Mouse (Mus musculus): ENCODE measurements at regions not wholly inside any gene's neighbourhood (a gene's known extent, or its start where the extent isn't known, plus 50 kb on each side); places are given as distances from the start of the nearest gene placed in this dataset.
"Not testable (repeated sequence)": the region's sequence is repeated elsewhere in the genome, so short reads cannot be mapped to it uniquely, and the experiment has no call there.

DNA sequence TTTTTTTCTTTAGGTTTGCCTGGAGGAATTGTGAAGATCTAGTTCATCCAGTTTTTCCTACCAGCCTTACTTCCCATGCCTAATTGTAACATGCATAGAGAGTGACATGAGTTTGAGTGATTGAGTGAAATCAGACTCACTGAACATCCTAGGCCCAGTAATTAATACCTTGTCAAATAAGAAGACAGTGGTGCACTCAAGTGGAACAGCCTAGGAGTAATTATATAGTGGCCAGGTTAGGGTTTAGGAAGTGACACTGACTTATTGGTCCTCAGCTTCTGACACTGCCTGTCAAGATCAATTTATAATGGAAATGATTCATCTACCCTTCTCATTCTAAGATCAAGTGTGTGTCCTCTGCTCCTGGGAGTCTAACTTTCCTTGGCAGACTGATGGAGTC, 250.8 kb downstream of the Tpbg start:
- DNase-seq (ENCODE audit: low spot score) = no peak

- no peak for DNase-seq (ENCODE audit: low spot score)
These were observed 253.3 kb downstream of the Tpbg start for GRCm38 (mm10) chr9:86095460-86095859.

DNA sequence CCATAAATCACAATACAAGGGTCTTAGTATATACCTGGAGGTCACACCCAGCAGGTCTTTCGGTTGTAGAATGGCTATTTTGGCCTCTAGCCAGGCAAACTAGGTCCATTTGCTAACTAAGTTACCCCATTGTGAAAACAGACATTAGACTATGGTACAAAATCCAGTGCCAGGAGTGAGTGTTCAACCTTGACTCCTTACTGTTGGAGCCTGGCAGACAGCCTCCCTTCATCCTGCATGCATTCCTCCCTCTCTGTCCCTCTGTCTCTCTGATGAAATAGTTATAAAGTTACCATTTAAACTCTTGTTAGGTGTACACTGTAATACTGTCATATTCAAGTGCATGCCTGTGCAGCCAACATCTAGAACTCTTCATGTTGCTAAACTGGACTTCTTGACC, 254.1 kb downstream of the Tpbg start:
- no peak for DNase-seq (ENCODE audit: low spot score)

DNA sequence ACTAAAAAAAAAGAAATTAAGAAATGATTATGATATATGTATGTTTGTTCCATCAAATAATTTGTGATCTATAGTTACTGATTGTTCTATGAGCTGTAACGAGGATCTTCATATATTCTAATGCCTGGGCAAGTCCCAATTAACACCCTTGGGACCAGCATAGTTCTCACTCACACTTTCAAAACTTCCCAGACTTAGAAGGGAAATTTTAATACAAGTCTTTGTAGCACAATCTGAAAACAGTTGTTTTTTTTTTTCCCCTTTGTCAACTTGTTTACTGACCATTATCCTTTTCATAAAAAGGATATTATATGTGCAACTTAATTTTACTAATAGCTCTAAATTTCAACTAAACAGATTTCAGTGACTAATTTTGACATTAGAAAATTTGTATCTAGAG, 257.1 kb downstream of the Tpbg start:
- no peak for DNase-seq (ENCODE audit: low spot score)

DNA sequence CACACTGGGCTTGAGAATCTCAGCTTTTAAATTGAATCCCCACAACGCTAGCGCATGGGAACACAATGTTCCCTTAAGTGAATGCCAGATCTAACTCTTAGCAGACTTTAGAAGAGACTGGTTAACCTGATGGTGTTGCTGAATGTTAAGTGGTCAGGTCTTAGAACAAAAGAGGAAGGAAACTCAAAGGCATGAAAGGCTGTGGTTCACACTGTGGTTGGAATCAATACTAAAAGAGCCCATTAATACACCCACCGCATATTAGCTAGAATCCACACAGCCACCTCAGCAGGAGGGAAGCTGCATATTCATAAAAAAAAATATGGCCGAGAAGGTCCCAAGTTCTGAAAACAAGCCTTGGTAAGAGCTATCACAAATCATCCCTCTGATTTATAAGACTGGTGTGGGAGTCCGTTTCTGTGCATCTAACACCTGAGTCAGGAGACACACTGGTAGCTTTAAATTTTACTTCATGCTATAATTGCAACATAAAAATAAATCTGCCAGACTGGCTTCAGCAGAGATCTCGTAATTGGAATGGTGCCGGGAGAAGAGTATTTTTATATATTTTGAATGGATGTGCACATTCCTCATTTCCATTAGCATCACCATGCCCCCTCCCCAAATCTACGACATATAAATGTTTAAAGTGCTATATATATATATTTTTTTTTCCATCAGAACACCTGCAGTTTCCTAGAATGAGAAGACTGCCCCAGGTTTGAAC, 259.3 kb downstream of the Tpbg start:
- no peak for DNase-seq (ENCODE audit: low spot score)

- no peak for DNase-seq (ENCODE audit: low spot score)
These were observed 261.4 kb downstream of the Tpbg start for GRCm38 (mm10) chr9:86103607-86104006.

DNA sequence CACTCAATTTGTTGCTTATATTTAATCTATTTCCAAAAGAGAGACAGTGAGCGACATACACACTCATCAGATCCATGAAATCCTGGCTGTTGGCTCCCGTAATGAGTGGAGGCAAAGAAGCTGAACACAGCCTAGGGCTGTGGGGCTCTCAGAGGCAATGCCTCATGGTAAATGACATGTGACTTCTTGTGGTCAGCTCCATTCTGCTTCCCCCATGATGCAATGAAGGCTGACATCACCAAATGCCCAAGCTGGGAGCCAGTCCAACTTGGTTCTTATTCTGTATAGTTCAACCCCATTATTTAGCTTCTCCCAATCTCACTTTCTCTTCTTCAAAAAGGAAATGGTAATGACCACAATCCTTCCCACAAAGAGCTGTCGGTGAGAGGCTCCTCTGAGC, 262.5 kb downstream of the Tpbg start:
- DNase-seq (ENCODE audit: low spot score) = no peak

- DNase-seq (ENCODE audit: low spot score) = no peak
These were observed 263.7 kb downstream of the Tpbg start for GRCm38 (mm10) chr9:86105851-86106250.

DNA sequence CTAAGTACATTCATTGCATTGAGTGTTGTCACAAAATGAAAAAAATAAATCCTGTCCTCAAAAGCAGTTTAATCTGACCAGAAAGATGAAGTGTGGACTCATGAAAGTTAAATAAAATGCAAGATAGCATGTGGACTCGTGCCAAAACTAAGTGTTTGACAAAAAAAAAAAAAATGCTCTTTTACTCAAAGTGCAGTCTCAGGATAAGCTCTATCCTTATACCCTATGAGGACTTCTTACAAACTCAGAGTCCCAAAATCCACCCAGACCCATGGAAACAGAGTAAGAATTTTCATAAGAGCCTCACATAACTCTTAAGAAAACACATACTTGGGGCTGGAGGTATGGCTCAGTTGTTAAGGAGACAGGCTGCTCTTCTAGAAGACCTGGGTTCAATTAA, 267.7 kb downstream of the Tpbg start:
- no peak for DNase-seq (ENCODE audit: low spot score)

- no peak for DNase-seq (ENCODE audit: low spot score)
These were observed 277.2 kb downstream of the Tpbg start for GRCm38 (mm10) chr9:86119370-86119769.

DNA sequence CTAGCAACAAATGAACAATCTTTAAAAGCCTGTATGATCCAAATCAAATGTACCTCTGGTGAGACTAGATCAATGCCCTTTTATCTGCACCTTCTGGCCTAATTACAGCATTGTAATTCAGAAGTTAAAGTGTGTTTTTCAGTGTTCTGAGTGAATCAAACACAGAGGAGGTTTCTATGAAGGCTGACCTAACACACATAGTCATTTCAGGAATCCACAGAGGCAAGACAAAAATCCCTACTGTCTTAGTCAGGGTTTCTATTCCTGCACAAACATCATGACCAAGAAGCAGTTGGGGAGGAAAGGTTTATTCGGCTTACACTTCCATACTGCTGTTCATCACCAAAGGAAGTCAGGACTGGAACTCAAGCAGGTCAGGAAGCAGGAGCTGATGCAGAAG, 293.4 kb downstream of the Tpbg start:
- DNase-seq (ENCODE audit: low spot score) = not testable (repeated sequence)

DNA sequence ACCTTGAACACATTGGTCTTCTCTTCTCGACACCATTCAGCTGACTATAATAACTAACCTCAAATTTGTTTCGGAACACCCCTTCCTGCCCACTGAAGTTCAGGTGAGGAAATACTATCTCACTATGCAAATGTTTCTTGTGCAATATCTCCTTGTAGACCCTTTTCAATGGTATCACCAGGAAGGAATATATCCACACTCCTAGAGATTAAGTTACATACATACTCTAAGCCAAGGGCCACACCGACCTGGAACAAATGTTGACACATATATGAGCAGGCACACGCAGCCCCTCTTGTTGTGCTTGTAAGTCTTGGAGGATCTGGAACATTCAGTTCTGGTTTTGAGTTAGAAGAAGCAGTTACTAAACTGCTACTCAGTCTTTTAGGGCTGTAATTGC, 303.7 kb downstream of the Tpbg start:
- no peak for DNase-seq (ENCODE audit: low spot score)

DNA sequence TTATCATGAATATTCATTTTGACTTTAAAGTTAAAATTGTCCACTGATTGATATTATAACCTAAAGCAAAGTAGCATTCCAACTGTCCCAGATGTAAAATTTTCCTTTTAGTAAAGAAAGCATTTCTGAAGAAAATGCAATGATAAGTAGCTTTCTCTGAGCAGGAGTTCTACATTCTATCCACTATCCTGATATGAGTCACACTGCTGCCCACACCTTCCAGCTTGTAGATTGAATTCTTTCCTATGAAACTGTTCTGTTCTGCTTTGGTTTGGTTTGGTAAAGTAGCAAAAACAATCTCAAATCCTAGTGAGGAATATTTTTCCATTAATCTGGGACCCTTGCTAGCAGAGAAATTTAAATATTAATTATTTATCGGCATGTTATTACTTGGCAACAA, 304.4 kb downstream of the Ube2cbp start:
- no peak for DNase-seq (ENCODE audit: low spot score)

DNA sequence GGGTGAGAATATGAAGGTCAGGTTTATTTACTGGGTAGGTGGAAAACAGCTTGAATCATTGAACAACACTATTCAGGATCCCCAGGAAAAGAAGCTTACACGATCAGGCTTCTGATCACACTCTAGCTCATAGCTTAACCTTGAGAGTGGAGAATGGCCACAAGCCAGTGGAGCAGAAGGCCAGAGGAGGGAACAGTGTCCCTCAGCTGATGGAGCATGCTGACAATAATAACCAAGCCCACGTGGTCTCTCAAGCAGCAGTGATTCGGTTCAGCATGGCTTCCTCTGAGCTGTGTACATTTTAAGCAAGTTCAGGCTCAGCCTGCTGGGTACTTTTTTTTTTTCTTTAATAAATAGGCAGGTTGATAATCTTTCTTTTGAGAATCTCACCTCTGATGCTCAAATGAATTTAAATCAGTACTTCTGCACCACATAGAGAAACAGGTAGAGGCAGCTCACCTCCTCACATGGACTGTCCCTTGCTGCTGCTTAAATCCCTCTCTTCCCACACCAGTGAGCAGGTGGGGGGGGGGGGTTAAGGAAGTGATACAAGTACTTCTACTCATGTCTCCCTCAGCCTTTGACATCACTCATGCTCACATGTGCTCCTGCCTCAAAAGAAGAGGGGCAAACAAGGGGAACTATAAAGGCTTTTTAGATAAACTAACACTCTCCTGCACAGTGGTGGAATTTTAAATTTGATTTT, 298.2 kb downstream of the Ube2cbp start:
- DNase-seq (ENCODE audit: low spot score) = no peak

GRCm38 (mm10) chr9:86170756-86171155, 294.0 kb downstream of the Ube2cbp start:
- no peak for DNase-seq (ENCODE audit: low spot score)

DNA sequence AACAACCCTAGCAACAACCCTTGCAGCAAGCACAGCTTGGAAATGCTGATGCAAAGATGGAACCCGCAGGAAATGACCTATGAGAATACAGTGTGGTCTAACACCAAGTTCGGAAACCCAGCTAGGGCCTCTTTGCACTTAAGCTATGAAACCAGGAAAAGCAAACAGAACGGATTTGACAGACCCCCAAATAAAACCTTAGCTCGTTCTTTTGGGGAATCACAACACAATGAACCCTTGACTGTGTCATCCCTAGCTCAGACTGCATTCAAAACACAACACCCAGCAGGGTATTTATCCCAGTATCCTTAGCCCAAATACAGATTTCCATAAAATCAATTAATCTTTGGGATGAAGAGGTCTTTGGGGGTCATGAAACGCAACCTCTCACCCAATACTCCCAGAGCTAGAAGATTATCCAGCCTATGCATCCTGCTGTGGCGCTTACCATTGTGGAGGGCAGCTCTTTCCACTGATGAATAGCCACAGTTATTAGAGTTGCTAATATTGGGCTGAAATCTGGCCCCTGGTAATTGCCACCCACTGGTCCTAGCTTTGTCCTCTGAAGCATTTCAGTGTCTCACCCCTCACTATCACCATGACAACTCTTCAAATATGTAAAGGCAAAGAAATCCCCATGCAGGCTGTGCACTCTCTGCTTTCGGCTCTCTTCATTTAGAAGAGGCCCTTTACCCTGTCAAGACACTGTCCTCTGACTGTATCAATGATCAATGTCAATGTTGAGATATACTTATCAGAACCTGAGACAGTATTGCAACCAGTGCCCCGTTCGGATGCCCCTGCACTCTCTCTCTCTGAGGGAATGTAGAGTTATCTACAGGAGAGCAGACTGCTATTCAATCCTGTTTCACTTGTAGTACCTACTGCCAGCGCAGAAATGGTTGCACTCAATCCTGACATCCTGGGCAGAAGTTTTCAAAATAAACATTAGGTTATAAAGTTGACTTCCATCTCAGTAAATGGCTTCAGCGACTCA, 277.7 kb downstream of the Ube2cbp start:
- DNase-seq (ENCODE audit: low spot score) = peak; percentile 70

GRCm38 (mm10) chr9:86188873-86189272, 275.9 kb downstream of the Ube2cbp start:
- DNase-seq (ENCODE audit: low spot score) = peak; percentile 19

GRCm38 (mm10) chr9:86205041-86205440, 259.7 kb downstream of the Ube2cbp start:
- DNase-seq (ENCODE audit: low spot score) = no peak

DNA sequence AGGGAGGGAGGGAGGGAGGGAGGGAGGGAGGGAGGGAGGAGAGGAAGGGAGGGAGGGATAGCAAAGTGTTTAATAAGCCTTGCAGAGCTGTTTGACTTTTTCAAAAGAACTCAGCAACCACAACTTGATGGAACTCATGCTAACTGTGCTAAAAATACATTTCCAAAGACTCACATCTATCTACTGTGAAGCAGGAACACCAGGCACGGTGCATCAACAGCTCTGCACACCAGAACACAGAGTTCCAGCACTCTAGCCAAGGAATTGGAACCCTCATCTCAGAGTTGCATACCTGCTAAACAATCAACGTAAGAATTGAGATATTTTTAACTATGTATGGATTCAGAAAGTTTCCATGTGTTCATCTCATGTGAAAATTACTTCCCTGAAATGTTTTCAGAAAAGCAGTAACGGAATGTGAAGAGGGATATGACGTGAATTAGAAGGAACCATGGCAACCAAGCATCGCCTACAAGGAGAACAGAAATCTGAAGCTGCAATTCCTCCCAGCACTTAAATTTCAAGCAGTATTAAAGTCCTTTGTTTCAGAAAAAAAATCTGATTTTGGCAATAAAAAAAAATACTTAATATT, 256.3 kb downstream of the Ube2cbp start:
- no peak for DNase-seq (ENCODE audit: low spot score)

- no peak for DNase-seq (ENCODE audit: low spot score)
These were observed 253.5 kb downstream of the Ube2cbp start for GRCm38 (mm10) chr9:86211267-86211666.

DNA sequence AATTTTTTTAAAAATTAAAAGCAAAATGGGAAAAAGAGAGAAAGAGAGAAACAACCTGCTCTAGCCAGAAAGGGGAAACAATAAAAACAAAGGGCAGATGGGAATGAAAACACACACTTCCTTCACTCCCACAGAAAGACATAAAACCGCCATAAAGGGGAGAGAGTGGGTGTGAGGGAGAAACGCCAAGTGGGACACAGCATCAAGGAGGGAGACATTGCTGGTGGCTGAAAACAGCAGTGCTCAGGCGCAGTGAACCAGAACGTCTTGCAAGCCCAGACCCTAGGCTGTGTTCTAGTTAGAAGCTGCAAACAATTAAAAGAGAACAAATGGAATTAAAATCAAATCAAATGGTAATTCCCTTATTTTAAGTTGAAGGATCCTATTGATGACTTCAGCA, 245.1 kb downstream of the Ube2cbp start:
- no peak for DNase-seq (ENCODE audit: low spot score)

GRCm38 (mm10) chr9:86224530-86224929, 240.2 kb downstream of the Ube2cbp start:
- no peak for DNase-seq (ENCODE audit: low spot score)
